Mouse (Mus musculus): Measurements from ENCODE around the gene Arid1b.

Arid1b gene

DNA sequence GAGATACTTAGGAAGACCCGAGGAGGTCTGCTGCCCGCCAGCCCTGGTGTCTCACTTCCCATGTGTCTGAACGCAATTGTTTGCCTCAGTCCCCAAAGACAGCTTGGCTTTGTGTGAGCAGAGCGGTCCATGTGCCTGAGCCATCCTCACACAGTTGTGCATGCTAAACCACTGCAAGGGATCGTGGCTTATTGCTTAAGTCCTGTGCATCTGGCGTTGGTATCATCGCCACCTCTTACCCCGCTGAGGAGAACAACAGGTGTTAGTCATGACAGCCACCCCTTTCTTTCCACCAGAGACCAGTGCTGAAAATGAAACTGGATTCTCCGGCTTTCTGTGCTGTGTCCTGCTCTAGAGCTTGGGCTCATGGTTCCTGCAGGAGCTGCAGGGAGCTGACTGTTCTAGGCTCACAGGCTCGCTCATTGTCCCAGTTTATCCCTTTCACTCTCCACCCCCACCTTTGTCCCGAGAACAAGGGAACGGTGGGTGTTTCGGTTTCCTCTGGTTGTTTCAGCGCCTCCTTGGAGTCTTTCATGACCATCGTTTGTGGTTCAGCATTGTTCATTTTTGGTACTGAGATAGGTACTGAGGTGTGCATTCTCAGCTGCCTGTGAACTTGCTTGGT lies 171.2 kb downstream of the Arid1b start:
- DNase-seq: no peak

DNA sequence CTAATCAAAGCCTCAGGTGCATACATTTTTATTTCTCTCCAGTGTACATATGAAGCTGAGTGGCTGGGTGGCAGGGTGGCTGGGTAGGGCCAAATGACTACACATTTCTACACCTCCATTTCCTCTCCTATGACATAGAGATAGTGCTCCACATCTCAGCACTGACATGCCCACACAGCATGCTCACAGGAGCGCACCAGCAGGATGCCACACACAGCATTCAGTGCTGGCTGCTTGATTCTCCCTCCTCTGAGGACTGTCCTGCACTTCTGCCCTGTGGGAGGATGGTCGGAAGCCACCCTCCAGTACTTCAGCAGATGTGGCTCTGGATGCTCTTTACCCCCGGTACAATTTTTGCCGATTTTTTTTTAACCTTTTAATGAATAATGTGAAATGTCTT lies 172.0 kb downstream of the Arid1b start:
- no peak for DNase-seq

GRCm38 (mm10) chr17:5168046-5168445 lies 173.9 kb downstream of the Arid1b start:
- DNase-seq: no peak

- no peak for DNase-seq
Observed at GRCm38 (mm10) chr17:5168640-5169039, 174.5 kb downstream of the Arid1b start.

DNA sequence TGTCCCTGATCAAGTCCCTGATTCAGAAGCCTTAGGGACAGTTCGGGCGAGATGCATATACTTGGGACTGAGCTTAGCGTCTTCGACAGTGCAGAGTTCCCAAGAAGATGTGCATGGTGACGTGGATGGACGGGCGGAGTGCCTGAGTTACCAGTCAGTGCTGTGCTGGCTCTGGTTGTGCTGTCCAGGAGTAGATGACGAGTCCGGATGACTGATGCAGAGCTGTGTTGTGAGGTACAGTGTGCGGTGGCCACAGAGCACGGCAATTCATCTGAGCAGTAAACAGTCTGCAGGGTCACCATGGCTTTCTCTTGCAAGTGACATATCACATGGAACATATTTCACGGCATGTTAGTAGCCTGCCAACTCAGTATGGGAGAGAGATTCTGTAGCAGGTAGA lies 176.2 kb downstream of the Arid1b start:
- no peak for DNase-seq

GRCm38 (mm10) chr17:5171467-5171866 lies 177.3 kb downstream of the Arid1b start:
- no peak for DNase-seq

DNA sequence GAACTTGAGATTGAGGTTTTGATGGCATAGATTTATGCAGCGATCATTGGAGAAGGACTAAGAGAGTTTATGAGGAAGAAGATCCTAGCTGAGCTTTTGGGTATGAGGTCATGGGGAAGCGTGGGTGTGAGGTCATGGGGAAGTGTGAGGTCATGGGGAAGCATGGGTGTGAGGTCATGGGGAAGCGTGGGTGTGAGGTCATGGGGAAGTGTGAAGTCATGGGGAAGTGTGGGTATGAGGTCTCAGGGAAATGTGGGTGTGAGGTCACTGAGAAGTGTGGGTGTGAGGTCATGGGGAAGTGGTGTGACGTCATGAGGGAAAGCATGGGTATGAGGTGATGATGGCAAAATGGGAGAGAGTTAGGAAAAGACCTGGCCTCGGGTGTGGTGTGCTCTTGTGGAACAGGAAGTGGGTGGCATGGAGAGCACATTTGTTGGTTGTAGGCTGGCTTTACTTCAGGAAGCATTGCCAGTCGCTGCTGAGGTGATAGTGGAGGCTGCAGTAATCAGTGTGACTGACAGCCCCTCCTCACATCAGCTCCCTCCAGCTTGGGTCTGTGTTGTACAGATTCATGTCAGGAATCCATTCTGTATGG lies 180.4 kb downstream of the Arid1b start:
- DNase-seq: no peak

DNA sequence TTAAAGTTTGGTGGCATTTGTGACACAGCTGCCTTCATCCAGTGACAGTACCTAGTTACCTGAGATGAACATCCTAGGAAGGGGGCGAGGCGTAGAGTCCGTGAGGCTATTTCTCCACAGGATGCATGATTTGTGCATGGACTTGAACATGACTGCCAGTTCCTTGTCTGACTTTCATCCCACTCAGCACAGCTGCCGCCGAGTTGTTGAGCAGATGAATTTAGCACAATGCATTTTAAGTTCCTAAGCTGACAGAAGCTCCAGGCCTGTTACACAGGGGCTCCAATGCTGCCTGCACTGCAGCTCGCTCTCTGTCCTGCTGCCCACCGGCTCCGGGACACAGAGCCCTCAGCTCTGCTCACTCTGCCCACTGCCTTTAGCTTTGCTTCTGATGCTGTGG lies 181.4 kb downstream of the Arid1b start:
- DNase-seq: no peak

- peak; percentile 29 for DNase-seq
Observed at GRCm38 (mm10) chr17:5176315-5176714, 182.2 kb downstream of the Arid1b start.

GRCm38 (mm10) chr17:5178534-5178933 lies 184.4 kb downstream of the Arid1b start:
- peak; percentile 32 for DNase-seq

GRCm38 (mm10) chr17:5179004-5179403 lies 184.9 kb downstream of the Arid1b start:
- DNase-seq: no peak

DNA sequence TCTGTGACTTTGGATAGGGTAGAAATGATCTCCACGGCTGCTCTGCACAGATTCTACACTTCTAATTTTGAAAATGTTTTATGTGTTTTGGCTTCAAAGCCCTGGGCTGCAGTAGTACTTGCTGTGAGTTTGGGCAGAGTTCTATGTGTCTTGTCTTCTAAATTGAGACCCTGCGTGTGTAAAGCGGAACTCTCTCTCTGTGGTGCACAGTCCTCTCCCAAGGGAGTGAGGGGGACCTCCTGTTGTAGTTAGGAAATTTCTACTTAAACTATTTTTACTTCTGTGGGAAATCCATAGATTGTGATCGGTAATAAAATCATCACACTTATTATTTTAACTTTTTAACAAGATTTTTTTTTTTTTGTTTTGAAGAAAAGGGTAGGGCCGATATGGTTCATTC lies 185.3 kb downstream of the Arid1b start:
- DNase-seq: no peak

DNA sequence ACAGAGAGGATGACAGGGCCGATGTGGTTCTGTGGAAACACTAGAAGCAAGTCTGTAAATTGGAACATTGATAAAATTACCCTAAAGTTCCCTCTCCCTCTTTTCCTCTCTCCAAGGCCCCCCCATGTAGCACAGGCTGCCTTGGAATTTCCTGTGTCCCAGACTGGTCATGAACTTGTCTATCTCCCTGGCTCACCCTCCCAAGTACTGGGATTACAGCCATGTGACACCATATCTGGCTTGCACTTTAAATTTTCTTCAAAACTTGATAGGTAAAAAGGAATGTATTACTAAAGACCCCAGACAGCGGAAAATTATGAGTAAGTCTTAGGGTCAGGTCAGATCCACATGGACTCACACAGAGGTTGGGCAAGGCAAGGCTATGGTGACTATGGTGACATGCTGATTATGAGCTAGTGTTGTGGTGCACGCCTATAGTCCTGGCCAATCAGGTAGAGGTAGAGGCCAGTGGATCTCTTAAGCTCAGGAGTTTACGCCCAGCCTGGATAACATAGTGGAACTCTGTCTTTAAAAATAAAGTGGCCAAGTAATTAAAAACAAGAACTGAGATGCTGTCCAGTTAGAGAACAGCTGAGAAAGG lies 185.9 kb downstream of the Arid1b start:
- DNase-seq: peak; percentile 23

DNA sequence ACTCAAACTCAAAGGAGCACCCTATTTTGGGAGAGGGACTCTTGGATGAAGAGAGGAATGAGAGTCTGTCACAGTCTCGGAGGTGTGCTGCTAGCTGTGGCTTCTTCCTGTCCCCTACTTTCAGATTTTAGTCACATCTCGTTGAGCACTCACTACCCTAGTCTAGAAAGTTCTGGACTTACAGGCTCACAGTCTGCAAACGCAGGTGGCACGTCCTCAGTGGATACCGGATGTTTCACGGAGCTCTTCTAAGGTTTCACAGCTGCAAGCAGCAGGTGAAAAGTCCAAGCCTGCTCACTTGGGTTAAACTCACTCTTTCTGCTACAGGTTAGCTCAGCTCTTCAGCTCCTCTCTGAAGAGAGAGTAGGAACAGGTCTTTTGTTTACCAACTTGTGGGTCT lies 186.8 kb downstream of the Arid1b start:
- no peak for DNase-seq

DNA sequence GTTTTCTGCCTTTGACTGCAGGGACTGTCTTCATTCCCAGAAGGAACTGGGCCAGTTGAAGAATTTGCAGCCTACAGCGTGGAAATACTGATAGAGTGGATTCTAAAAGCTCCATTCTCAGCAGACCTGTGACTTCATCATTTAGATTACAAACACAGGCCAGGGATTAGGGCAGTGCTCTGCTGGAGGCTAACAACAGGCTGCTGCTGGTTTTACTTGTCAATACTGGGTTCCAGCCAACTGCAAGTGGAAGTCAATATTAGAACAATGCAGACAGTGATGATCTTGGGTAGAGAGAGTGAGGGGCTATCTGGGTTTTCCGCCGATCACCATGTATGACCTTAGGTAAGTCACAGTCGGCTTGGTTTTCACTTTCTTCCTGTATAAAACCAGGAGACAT lies 188.4 kb downstream of the Arid1b start:
- DNase-seq: no peak

- DNase-seq: no peak
Observed at GRCm38 (mm10) chr17:5185501-5185900, 191.4 kb downstream of the Arid1b start.

- peak; percentile 27 for DNase-seq
Observed at GRCm38 (mm10) chr17:5187546-5187945, 193.4 kb downstream of the Arid1b start.

- DNase-seq: no peak
Observed at GRCm38 (mm10) chr17:5188400-5188799, 194.3 kb downstream of the Arid1b start.

DNA sequence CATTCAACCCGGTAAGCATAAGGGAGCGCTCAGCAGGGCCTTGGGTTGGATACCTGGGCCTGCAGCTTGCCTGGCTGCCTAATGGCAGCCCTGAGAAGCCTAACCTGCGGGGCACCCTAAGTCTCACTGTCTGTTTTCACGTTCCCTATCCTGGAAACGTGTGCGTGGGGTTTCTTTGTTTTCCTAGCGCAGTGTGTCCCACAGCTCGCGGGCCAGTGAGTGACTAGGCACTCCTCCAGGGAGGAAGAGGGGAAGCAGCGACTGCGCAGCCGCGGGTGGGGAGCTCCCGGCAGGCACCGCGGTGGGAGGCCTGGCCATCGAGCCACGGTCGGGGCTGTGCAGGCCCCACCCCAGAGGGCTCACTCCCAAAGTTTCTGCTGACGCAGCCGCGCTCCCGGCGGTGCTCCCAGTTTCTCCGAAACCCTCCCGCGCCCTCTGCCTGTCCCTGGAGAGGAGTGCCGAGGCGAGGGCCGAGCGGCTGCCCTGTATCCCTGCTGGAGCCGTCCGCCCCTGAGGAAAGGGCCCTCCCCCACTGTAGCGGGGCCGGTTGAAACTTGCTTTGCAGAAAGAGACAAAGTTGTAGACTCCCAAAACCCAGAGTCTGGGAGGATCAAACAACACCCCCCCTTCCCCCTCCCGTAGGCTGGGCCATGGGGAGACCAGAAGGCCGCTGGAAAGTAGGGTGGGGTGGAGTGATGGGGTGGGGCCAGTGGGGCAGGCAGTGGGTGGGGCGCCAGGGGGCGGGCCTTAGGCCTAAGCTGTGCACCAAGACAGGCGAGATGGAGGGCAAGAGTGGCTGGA lies 195.6 kb downstream of the Arid1b start:
- peak; percentile 98 for DNase-seq

DNA sequence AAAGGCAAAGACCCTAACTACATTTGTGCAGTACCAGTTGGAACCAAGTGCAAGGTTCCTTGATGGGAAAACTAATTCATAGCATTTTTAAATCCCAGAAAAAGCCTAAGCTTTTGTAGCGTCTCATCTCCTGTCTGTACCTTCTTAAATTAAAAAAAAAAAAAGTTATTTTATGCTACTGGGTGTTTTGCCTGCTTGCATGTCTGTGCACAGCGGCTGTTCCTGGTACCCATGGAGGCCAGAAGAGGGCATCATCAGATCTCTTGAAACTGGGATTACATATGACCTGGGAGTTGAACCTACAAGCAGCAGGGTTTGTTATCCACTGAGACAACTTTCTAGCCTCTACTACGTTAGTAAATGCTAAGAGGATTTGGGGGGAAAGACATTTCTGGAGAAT lies 196.2 kb downstream of the Arid1b start:
- DNase-seq: no peak

GRCm38 (mm10) chr17:5194157-5194916 lies 200.2 kb downstream of the Arid1b start:
- no peak for DNase-seq

DNA sequence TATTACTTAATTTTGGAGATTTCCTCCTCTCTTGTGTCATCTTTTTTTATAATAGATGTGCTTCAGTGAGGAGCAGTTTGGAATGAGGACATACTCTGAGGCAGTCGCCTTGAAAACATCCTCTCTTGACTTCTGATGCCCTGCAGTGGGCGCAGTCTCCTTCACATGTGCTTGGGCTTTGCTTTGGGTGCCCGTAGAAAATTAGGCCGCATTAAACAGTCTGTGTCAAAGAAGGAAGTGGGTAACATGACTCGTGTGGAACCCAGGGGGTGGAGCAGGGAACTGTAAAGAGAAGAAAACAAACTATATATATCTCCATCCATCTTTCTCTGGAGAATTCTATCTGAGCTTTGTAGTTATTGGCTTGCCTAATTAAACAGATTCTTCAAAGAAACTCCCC lies 201.3 kb downstream of the Arid1b start:
- no peak for DNase-seq

DNA sequence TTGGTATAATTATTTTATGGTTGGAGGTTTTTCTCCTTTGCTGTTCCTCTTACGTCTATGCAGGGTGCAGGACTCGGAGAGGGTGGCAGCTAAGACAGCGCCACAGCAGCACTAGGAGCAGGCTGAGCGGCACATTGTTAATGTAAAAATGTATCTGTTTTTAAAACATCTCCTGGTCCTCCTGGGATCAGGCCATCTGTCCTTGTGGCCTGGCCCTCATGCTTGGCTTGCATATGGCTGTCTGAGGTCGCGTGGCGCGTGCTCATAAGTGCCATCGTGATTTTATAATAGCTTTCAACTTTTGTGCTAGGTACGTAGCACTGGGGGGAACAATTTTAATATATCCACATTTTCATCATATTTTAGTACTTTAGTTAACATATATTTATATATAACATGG lies 201.9 kb downstream of the Arid1b start:
- no peak for DNase-seq
